ENCODE assay signal across 24 mouse cellular contexts in genomic region chr11:80843435-80843834, GRCm38 (mm10). TPM values are rescaled to one million over a fixed set of nuclear protein-coding genes. Genes with fewer than 3 reads are reported as not detected.
"Had no signal": no experiment of that assay in that cellular context is flagged by ENCODE, and none has a peak within 500 bp of the region (broad histone marks: within the 10 kb centered on the region; RNA-seq: fewer than 3 reads in every experiment).

No protein-coding gene starts in this region.

- H3K9ac ChIP-seq: neural tube, embryonic 13.5 days; neural tube, embryonic 15.5 days; stomach, embryonic 15.5 days had no signal

- H3K27ac ChIP-seq: neural tube, embryonic 13.5 days; neural tube, embryonic 15.5 days; stomach, embryonic 15.5 days; stomach, postnatal 0 days had no signal

- H3K4me2 ChIP-seq: neural tube, embryonic 13.5 days; neural tube, embryonic 15.5 days; stomach, embryonic 15.5 days had no signal

- H3K27me3 ChIP-seq: neural tube, embryonic 13.5 days; neural tube, embryonic 15.5 days; stomach, embryonic 15.5 days had no signal

- H3K36me3 ChIP-seq: neural tube, embryonic 13.5 days; neural tube, embryonic 15.5 days; stomach, embryonic 15.5 days had no signal

- H3K4me1 ChIP-seq: neural tube, embryonic 13.5 days; neural tube, embryonic 15.5 days; stomach, embryonic 15.5 days had no signal

- H3K4me3 ChIP-seq: neural tube, embryonic 13.5 days; neural tube, embryonic 15.5 days; stomach, embryonic 15.5 days had no signal

- DNase-seq: retina, postnatal 1 day; right cerebral cortex, adult 18-20 months; right cerebral cortex, postnatal 14 days; right cerebral cortex, postnatal 25 days; right cerebral cortex, postnatal 4 days; spleen, adult 18-20 months; thymus, adult 18-20 months; thymus, adult 2 months; thymus, postnatal 14 days; thymus, postnatal 25 days; thymus, postnatal 36 days; thymus, postnatal 4 days had no signal

- H3K9me3 ChIP-seq: neural tube, embryonic 13.5 days; neural tube, embryonic 15.5 days; stomach, embryonic 15.5 days had no signal

RNA-seq across cellular contexts. Expression of gene Spaca3, which starts 14.7 kb away (rescaled TPM):
- total RNA-seq: neutrophil, adult 5-6 weeks had no signal
- polyA plus RNA-seq: neural tube, embryonic 13.5 days; neural tube, embryonic 14.5 days; neural tube, embryonic 15.5 days; small intestine, adult 2 months; spleen, adult 2 months; stomach, embryonic 14.5 days; stomach, embryonic 15.5 days; stomach, embryonic 16.5 days; thymus, postnatal 0 days; urinary bladder, adult 2 months had no signal

RNA-seq across cellular contexts. Expression of gene Tmem98, which starts 33.5 kb away (rescaled TPM):
- total RNA-seq: neutrophil, adult 5-6 weeks had no signal
